In genomic region chr11:22560503-22561328, GRCm38 (mm10) we compare ENCODE assay signal across 9 mouse cellular contexts. TPM values are rescaled to one million over a fixed set of nuclear protein-coding genes. Genes with fewer than 3 reads are reported as not detected.
DNase-seq lines count a peak whose midpoint lies in the region; ATAC-seq and TF ChIP-seq lines count a peak whose summit lies in the region.
"Had no signal": no experiment of that assay in that cellular context is flagged by ENCODE, and none has a peak within 500 bp of the region (broad histone marks: within the 10 kb centered on the region; RNA-seq: fewer than 3 reads in every experiment).

No protein-coding gene starts in this region.

- H3K9ac ChIP-seq in intestine, embryonic 15.5 days, result no peak overlapping the region
- H3K9ac ChIP-seq in midbrain, postnatal 0 days (replicated peaks; ENCODE audit: low read length, poor library complexity, severe bottlenecking), result no peak overlapping the region
- H3K9ac ChIP-seq: liver, embryonic 13.5 days had no signal

- H3K4me2 ChIP-seq in intestine, embryonic 15.5 days (replicated peaks), result no peak overlapping the region
- no peak overlapping the region for H3K4me2 ChIP-seq in midbrain, postnatal 0 days (ENCODE audit: low read depth, low read length, poor library complexity, severe bottlenecking)
- H3K4me2 ChIP-seq: liver, embryonic 13.5 days had no signal

- CTCF ChIA-PET in Patski (lab: Charles Lee), result interaction anchor here (0.7 kb wide), 1 partner anchor 8 kb away, joined by 3 read pairs; no protein-coding TSS in a partner anchor

- WGBS in intestine, embryonic 15.5 days, result 33% methylated on average over 6 of the region's 6 CpGs
- WGBS in midbrain, postnatal 0 days, result 21% methylated on average over 6 of the region's 6 CpGs

- peak; percentile 83 for ATAC-seq in Patski
- peak; percentile 73 for ATAC-seq in intestine, embryonic 15.5 days
- ATAC-seq in midbrain, postnatal 0 days (ENCODE audit: low FRiP score), result peak; percentile 71
- ATAC-seq in CD4-positive, CD25-positive, alpha-beta regulatory T cell, adult 4 months, result no peak

- peak; percentile 42 for DNase-seq in Patski (ENCODE audit: low read depth, low spot score)
- peak; percentile 75 to 83 for DNase-seq in cerebellum, postnatal 10 days
- DNase-seq in gastrocnemius, postnatal 25 days, result peak; percentile 66
- DNase-seq in left cerebral cortex, adult 2 months (ENCODE audit: extremely low spot score in 1 of 2, low spot score in 2 of 2), result peak; percentile 81 to 87
- DNase-seq in midbrain, postnatal 0 days (ENCODE audit: low spot score), result peak; percentile 85
- peak; percentile 6 for DNase-seq in yolk sac, embryonic 10.5 days (ENCODE audit: low spot score)
- DNase-seq: liver, embryonic 13.5 days had no signal

- 0 out of 2 replicates have a peak overlapping the region, but pooled peaks have one; percentile 7 for H3K27ac ChIP-seq in intestine, embryonic 15.5 days
- peak overlapping the region; percentile 81 for H3K27ac ChIP-seq in left cerebral cortex, adult 2 months
- peak overlapping the region; percentile 55 for H3K27ac ChIP-seq in midbrain, postnatal 0 days (ENCODE audit: low read depth, low read length)
- H3K27ac ChIP-seq: liver, embryonic 13.5 days had no signal

- in situ Hi-C loops in Patski (cut with MboI; ENCODE audit: low pct_unique_long_range_greater_than_20kb), result no loop called here

- intact Hi-C loops in left cerebral cortex, adult 2 months (cut with DNase I), result loop anchor here (5.0 kb wide), 1 partner anchor 273 kb away; no protein-coding TSS in a partner anchor

- POLR2A ChIA-PET in Patski (lab: Charles Lee), result no interaction called here

- peaks cover 9% of the 10 kb centered on the region; the same call in 1 of the 2 replicates for H3K4me1 ChIP-seq in intestine, embryonic 15.5 days (replicated peaks)
- H3K4me1 ChIP-seq in midbrain, postnatal 0 days (ENCODE audit: insufficient read depth, low read length), result no peaks in the 10 kb centered on the region
- H3K4me1 ChIP-seq: liver, embryonic 13.5 days had no signal

- H3K9me3 ChIP-seq in intestine, embryonic 15.5 days, result no peaks in the 10 kb centered on the region
- H3K9me3 ChIP-seq in midbrain, postnatal 0 days (ENCODE audit: low read length), result no peaks in the 10 kb centered on the region
- H3K9me3 ChIP-seq: liver, embryonic 13.5 days had no signal

- no peak overlapping the region for H3K4me3 ChIP-seq in intestine, embryonic 15.5 days (replicated peaks)
- H3K4me3 ChIP-seq in left cerebral cortex, adult 2 months, result no peak overlapping the region
- H3K4me3 ChIP-seq in midbrain, postnatal 0 days (ENCODE audit: low read depth, low read length), result no peak overlapping the region
- H3K4me3 ChIP-seq: liver, embryonic 13.5 days had no signal

- no peaks in the 10 kb centered on the region for H3K36me3 ChIP-seq in intestine, embryonic 15.5 days
- no peaks in the 10 kb centered on the region for H3K36me3 ChIP-seq in midbrain, postnatal 0 days (ENCODE audit: insufficient read depth, low read length)
- H3K36me3 ChIP-seq: liver, embryonic 13.5 days had no signal

- TF ChIP-seq CTCF in Patski (IDR thresholded peaks at IDR 0.05), result no peak
- TF ChIP-seq CTCF in left cerebral cortex, adult 2 months (IDR thresholded peaks at IDR 0.05), result no peak; the same call in 1 of the 2 replicates
- no peak for TF ChIP-seq CTCF in midbrain, postnatal 0 days (IDR thresholded peaks at IDR 0.05)

- no peaks in the 10 kb centered on the region for H3K27me3 ChIP-seq in Patski
- no peaks in the 10 kb centered on the region for H3K27me3 ChIP-seq in intestine, embryonic 15.5 days (replicated peaks)
- no peaks in the 10 kb centered on the region for H3K27me3 ChIP-seq in midbrain, postnatal 0 days (ENCODE audit: insufficient read depth, low read length)
- H3K27me3 ChIP-seq: liver, embryonic 13.5 days had no signal

RNA-seq across cellular contexts. Expression of gene Tmem17, which starts 48.8 kb away (rescaled TPM):
- polyA plus RNA-seq in Patski (2021), result 6.2 TPM
- total RNA-seq in gastrocnemius, postnatal 25 days (2021), result 1 to 10 TPM; 1.1 to 1.7 TPM
- 11.0 and 12.0 TPM in 2 replicates for polyA plus RNA-seq in intestine, embryonic 15.5 days (2015; fragmentation: Nextera tagmentation; extraction: Ambion mirVana)
- 1 to 10 TPM; 5.6 to 6.1 TPM for total RNA-seq in left cerebral cortex, adult 2 months (2021)
- total RNA-seq in midbrain, postnatal 0 days (2014; rRNA removed), result 18.0 and 28.0 TPM in 2 replicates
- polyA plus RNA-seq in midbrain, postnatal 0 days (2015; fragmentation: Nextera tagmentation; extraction: Ambion mirVana), result 24.7 and 26.0 TPM in 2 replicates
- polyA plus RNA-seq in CD4-positive, CD25-positive, alpha-beta regulatory T cell, adult 4 months (2017; shearing (Covaris generic)), result 1 to 10 TPM; 1.8 TPM

Comparison
In these comparisons a context has a peak if more than half of its experiments do, and no peak if none do; other contexts are left out.
1. DNase-seq: peak in every context shown above with its lines; median percentile 85 in midbrain, postnatal 0 days; 84 in left cerebral cortex, adult 2 months; 79 in cerebellum, postnatal 10 days; 66 in gastrocnemius, postnatal 25 days; 42 in Patski; 6 in yolk sac, embryonic 10.5 days.
2. H3K27ac ChIP-seq: peak in every context shown above with its lines; median percentile 81 in left cerebral cortex, adult 2 months; 55 in midbrain, postnatal 0 days; 7 in intestine, embryonic 15.5 days.